Mouse (Mus musculus): Measurements from ENCODE around the gene Pin1. TPM values are rescaled to one million over a fixed set of nuclear protein-coding genes. Genes with fewer than 3 reads are reported as not detected.
A peak's percentile ranks its signal among the peaks of the same experiment; 100 is the strongest.
"Not testable (repeated sequence)": the region's sequence is repeated elsewhere in the genome, so short reads cannot be mapped to it uniquely, and the experiment has no call there.

Gene Pin1
- polyA plus RNA-seq, 1 experiment from 2014 or later = 54.9 TPM

DNA sequence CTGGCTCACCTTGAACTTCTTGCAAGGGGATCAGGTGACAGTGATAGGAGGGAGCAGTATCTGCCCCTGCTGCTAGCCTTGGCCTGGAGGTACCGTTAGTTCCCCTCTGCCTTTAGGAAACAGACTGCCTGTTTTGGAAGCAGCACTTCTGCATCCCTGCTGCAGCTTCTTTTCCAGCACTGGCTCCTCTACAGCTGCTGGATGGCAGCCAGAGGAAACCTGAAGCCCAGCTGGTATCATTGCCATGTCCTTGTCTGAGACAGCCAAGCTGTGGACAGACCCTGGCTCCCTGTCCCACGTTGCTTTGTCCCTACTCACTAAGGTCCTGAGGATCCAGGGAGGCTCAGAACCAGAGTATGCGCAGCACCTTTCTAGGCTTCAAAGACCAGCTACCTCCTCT lies 5.7 kb downstream of the Pin1 start:
- no peak for DNase-seq (ENCODE audit: low spot score)

DNA sequence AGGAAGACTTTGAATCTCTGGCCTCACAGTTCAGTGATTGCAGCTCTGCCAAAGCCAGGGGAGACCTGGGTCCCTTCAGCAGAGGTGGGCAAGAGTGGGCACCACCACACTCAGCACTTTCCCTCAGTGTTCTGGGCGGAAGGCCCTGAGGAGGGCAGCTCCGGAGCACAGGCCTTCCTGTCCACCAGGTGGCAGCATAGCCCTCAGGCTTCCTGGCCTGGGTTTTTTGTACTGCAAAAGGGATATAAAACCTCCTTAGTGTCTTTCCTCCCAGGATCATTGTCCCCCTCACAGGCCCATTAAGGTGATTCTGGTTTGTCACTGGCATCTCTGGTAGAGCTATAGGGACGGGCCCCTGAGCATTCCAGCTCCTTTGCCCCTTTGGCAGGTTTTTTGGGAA lies 10.4 kb downstream of the Pin1 start:
- peak; percentile 66 for DNase-seq (ENCODE audit: low spot score)

DNA sequence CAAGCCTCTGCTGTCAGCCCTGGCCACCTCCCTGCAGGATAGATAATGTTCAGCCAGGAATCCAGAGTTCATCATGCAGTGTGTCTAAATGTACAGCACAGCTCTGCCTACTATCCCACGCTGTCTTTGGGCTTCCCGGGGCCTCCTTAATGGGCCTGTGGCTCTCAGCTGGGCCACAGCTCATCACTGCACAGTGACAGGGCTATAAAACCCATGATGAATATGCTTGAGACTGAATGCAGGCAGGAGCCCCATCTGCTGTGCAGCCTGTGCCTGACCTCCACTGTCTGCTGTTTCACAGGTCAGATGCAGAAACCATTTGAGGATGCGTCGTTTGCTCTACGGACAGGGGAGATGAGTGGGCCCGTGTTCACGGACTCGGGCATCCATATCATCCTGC lies 11.0 kb downstream of the Pin1 start:
- DNase-seq (ENCODE audit: low spot score) = no peak

DNA sequence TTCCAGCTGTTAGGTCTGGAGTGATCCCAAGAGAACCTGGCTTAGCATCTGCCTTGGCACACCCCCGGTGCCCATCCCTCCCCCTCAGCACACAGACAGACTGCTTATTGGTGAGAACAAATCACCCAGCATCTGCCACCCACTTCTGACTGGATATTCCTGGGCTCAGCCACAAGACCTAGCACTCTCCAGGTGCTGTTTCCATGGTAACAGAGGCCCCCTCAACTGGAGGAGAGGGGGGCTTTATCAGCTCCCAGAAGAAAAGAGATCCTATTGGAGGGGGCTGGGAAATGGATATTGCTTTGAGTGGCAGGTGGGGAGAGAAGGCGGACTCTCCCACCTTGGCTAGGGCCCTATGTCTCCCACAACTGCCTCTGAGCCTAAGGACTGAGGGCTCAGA lies 12.1 kb downstream of the Pin1 start:
- no peak for DNase-seq (ENCODE audit: low spot score)

DNA sequence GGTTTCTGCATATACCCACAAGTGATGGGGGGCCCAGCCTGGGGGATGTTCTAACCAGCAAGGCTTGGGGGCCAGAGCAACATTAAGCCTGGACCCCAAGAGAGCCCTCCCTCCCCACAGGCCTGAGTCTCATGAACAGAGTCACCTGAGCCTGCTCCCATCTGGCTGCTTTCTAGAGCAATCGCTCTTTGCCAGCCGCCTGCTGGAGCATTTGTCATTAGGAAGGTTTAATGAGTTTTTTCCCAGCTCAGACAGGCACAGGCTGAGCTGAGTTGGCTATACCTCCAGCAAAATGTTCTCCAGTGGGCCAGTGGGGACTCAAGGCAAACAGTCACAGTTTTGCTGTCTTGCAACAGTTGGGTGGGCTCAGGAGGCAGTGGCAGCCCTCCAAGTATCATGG lies 12.5 kb downstream of the Pin1 start:
- no peak for DNase-seq (ENCODE audit: low spot score)

DNA sequence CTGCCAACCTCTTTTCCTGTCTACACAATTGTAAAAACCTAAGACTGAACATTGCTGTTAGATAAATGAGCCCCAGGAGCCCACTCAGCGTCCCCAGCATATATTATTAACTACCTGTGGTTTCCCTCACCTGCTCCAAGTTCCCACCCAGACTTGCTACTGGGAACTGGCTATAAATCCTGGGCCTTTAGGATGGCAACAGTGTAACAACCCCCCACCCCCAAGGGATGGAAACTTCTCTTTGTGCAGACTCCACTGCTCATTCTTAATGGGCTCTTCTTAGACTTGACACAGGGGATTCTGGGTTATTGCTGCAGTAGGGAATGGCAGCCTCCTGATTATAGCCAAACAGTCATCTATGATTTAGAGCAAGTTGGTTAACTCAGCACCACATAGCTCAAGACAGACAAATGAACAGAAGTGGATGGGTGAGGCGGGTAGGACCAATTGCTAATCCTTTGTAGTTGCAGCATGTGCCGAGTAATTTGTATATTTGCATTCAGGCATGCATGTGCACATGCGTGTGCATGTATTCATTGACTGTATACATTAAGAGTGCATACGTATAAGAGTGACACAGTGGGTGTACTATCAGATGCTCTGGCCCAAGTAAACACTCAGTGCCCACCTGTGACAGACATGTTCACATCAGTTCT lies 13.2 kb downstream of the Pin1 start:
- no peak for DNase-seq (ENCODE audit: low spot score)

DNA sequence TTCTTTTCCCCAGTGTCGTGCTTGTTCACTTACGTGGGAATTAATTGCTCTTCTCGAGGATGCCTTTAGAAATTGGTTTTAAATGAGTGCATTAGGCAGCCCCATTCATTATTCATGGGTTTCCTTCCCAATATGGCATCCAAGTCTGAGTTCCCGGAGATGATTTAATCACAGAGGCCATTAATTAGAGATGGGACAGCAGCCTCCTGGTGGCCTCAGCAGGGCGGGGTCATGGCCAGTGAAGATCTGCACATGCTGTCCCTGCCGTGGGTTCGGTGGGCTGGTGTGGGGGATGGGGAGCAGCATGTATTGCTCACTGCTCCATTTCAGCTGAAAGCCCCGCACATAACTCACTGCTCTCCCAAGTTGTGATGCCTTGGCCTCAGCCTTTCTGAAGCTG lies 14.0 kb downstream of the Pin1 start:
- no peak for DNase-seq (ENCODE audit: low spot score)

DNA sequence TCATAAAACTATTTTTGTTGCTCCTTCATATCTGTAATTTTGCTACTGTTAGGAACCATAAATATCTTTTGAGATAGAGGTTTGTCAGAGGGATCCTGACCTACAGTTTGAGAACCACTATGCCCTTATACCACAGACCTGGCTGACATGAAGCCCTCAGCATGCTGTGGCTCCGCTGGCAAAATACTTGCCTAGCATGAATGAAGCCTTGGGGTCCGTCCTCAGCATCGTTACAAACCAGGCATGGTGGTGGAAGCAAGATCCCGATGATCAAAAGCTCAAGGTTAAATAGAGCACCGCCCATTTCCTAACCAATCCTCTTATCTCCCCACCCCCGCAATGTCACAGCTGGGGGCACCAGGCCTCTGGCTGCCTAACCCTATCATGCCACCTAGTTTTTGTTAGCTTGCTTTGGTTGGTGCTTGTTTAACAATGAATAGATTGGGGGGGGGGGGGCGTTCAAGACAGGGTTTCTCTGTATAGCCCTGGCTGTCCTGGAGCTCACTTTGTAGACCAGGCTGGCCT lies 14.7 kb downstream of the Pin1 start:
- DNase-seq (ENCODE audit: low spot score) = peak; percentile 64

DNA sequence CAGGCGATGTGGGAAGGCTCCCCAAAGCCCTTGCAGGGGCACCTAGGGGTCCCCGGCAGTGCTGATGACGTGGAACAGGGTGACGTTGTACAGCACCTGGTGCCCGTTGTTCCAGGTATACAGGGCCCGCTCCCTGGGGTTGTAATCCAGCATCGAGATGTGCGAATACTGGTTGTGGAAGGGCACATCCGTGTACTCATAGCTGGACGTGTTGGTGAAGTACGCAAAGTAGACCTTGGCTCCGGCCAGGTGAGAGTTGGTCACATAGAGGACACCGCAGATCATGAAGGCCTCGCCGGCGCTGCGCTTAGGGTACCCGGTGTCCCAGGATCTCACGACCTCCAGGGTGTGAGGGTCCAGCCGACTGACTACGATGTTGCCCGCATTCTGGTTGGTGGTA lies 16.2 kb downstream of the Pin1 start:
- no peak for DNase-seq (ENCODE audit: low spot score)

DNA sequence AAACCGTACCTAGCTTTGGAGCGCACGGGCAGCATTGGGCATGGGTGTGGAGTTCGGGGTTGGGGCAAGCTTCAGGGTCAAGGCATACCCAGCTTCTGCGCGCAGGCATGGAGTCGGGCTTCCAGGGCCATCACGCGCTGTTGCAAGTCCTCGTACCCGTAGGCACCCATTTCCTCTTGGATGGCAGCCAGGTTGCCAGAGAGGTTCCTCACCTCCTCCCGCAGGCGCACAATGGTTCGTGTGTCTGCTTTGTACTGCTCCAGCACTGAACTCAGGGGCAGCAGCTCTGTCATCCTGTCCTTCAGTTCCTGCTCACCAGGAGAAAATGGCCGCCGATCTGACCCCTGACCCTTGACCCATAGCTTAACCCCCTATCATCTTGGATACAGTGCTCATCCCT lies 20.2 kb downstream of the Pin1 start:
- DNase-seq (ENCODE audit: low spot score) = no peak

DNA sequence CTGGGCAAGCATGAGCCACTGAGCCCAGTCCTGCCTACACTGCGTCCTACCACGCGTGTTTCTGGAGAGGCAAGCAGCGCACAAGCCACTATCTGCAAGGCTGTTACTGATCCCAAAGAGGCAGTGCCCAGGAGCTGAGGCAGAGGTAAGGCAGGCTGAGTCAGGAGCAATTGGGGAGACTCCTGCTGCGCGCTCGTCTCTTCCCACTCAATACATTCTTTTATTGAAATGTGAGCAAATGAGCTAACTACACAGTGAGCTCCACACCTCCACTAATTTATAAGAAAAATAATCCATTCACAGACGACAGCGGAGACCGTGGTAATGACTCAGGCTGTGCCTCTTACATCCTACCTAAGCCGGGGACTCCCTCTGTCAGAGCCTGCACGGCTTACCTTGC lies 26.0 kb downstream of the Pin1 start:
- no peak for DNase-seq (ENCODE audit: low spot score)

DNA sequence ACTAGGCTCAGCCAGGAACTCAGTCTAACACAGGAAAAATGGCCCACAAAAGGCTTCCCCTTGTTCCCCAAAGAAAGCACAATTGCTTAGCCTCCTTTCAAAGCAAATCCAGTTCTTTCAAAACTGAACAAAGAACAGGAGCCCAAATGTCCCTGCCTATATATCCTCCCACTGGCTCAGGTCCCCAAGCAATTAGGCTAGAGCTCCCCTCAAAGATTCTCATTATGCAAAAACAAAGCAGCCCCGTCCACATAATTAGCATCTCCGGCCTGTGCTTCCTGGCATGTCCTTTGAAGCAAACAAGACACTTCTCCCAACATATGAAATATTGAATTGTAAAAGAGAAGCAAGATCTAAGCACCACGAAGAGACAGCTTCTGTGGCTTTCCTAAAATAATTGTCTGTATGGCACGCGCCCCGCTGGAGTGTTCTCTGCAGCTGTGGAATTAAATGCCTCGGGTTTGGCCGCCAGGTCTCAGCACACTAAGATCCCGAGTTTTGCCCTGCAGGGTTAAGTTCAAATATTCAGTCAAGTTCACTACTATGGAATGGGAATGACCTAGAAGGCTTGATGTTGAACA lies 28.6 kb downstream of the Pin1 start:
- DNase-seq (ENCODE audit: low spot score) = no peak

DNA sequence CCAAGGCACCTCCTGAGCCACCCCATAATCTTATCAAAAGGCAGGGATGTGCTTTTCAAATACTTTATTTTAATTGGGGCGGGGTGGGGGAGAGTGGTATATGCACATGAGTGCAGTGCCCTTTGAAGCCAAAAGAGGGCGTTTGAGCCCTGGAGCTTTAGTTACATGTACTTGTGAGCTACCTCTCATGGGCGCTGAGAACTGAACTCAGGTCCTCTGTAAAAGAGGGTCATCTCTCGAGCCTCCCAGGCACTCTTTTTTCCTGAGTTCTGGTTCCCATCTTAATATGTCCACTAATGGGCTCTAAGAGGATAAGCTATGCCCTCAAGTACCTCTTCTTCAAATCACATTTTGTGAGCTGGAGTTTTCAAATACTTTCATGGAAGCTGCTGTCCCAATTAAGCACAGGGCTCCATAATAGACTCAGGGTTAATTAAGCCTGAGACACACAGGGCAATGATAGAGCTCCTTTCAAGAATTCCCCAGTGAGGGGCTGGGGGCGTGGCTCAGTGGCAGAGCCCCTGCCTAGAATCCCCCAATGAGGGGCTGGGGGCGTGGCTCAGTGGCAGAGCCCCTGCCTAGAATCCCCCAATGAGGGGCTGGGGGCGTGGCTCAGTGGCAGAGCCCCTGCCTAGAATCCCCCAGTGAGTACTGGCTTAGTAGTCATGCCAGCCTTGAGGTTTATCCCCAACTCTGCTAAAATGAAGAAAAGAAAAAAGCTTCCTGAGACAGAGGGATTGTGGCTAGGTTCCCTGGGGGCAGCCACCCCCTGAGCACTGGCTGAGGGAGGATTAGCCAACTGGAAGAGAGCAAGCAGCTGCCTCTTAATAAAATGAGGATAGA lies 29.9 kb downstream of the Pin1 start:
- DNase-seq (ENCODE audit: low spot score) = no peak

DNA sequence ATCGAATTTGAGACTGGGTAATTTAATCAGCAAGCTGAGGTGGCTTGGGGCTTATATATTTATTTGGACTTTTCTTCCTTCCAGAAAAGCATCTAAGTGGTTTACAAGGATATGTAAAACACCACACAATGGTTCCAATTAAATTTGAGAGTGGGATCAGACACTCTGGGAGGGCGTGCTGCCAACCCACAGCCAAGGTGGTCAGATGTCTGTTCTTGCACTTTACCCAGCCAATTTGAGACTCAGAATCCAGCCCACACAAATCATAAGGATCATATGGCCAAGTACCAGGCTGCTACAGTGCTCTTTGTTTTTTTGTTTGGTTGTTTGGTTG lies 30.5 kb downstream of the Pin1 start:
- no peak for DNase-seq (ENCODE audit: low spot score)

DNA sequence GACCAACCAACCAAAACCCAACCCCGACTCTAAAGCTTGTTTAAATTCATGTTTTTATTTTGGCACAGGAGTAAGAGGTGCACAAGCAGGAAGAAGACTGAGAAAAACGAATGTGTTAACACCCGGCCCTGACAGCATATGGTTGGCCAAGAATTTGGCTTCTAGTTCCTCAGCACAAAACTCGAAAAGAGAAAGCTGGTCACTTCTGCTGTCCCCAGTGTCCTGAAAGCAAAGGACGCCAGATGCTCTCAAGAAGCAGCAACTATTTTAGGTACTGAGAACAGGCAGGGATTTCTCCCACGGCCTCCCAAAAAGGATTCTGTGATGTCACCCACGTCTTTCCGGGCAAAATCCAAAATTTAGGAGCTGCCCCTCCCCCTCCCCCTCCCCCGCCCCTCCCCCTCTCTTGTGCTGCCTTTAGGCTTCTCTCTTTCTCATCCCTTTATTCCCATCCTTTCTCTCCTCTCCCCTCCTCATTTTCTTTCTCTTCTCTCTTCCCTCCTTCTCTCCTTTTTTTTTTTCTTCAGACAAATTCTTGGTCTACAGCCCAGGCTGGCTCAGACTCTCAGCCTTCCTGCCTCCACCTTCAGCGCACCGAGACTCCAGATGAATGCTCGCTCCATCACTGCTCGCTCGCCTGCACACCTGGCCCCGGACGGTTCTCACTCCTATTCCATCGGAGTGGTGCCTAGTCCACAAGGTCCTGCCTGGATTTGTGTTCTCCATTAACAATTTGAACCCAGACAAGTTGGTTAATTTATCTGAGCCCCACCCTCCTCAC lies 33.4 kb downstream of the Pin1 start:
- no peak for DNase-seq (ENCODE audit: low spot score)

DNA sequence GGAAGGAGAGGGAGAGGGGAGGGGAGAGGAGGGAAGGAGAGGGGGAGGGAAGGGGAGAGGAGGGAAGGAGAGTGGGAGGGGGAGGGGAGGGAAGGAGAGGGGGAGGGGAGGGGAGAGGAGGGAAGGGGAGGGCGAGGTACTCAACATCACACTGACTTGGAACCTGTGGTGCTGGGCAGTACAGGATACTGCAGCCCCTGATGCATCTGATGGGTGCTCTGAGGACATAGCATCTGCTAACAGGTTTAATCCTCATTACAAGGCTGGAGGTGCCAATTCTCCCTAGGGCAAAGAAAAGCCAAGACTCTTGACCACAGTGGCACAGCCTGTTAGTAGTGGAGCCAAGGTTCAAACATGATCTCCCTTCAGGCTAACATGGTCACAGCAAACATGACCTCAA lies 37.5 kb downstream of the Pin1 start:
- no peak for DNase-seq (ENCODE audit: low spot score)

DNA sequence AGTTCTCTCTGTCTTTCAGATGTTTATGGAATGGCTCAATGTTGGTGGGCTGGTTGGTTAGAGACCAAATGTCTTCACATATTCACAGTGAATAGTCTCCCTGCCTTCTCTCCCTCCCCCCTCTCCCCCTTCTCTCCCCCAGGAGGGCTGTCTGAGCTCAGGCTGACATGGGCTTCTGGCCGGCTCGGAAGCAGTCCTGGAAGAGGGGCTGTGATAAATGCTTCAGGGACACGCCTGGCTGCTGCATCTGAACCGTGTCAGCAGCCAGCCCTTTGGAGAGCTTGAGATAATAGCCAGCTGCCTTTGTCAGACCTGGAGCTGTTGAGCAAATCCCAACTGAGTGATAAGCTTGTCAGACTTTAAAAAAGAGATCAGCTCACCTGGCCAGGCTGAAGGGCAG lies 38.0 kb downstream of the Pin1 start:
- no peak for DNase-seq (ENCODE audit: low spot score)

DNA sequence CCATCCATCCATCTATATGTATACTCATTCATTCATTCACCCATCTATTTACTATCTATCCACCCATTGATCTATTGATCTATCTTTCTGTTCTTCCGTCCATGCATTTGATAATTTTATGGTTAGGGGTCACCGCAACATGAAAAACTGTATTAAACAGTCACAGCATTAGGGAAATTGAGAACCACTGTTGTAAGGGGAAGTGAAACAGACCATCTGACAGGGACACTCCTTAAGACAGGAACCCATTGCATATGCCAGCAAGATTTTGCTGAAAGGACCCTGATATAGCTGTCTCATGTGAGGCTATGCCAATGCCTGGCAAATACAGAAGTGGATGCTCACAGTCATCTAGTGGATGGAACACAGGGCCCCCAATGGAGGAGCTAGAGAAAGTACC lies 38.6 kb downstream of the Pin1 start:
- not testable (repeated sequence) for DNase-seq (ENCODE audit: low spot score)

DNA sequence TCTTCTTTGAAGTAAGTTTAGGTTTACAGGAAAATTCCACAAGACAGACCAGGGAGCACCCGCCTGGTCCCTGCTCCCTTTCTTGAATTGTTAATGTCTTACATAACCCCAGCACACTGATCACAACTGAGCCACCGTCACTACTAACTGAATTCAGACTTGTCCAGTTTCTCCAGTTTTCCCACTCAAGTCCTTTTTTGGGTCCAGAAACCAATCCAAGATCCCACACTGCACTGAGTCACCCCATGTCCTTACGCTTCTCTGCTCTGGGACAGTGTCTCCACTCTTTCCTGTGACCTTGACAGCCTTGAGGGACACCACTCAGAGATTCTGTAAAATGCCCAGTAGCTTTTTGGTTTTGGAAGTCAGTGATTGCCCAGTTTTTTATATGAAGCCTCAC lies 41.0 kb downstream of the Pin1 start:
- no peak for DNase-seq (ENCODE audit: low spot score)

DNA sequence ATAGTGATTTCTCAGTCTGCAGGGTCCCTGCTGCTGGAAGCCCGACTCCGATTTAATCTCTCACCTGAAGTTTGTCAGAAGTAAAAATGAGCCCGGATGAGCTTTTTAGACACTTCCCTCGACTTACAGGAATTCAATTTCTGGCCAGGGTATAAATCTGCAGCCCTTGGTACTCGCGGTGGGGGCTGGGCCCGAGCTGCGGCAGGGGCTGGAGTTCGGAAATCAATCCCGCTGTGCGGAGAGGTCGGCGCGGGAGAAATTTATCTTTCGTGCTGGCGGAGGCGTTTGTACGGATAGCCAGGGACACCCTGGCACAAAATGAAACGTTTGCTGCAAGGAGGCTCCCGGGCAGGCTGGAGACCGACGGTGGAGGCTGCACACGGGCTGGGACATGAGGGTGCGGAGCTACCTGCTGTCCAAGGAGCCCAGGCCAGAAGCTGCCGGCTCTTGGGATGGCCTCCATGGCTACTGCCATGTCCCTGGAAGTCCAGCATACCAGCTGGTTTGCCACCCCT lies 42.9 kb downstream of the Pin1 start:
- DNase-seq (ENCODE audit: low spot score) = no peak

DNA sequence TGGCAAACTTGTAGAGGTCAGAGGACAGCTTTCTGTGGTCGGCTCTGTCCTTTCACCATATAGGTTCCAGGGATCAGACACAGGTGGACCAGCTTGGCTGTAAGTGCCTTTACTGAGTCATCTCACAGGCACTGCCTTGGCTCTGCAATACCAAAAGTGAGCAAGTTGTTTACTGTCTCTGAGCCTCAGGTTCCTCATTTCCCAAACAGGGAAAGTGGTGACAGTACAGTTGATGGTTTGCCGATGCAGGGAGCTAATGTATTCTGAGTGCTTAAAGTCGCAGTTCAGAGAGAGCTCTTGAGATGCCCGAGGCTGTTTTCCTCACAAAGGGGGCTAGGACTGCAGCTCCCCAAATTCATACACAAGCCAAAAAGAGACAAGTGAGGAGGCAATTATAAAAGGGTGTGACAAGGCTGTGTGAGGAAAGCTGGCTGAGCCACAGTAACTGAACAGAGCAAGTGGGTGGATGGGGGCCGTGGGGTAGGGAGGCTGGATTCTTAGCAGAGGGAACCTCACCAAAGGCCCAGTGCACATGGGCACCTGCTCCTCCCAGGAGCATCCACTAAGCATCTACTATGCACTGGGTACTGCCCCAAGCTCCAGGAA lies 44.3 kb downstream of the Pin1 start:
- no peak for DNase-seq (ENCODE audit: low spot score)
